Mouse (Mus musculus): ENCODE data around the gene Olfm2. TPM values are rescaled to one million over a fixed set of nuclear protein-coding genes. Genes with fewer than 3 reads are reported as not detected.

The Olfm2 gene
- total and polyA plus RNA-seq, 3 experiments, result not detected

DNA sequence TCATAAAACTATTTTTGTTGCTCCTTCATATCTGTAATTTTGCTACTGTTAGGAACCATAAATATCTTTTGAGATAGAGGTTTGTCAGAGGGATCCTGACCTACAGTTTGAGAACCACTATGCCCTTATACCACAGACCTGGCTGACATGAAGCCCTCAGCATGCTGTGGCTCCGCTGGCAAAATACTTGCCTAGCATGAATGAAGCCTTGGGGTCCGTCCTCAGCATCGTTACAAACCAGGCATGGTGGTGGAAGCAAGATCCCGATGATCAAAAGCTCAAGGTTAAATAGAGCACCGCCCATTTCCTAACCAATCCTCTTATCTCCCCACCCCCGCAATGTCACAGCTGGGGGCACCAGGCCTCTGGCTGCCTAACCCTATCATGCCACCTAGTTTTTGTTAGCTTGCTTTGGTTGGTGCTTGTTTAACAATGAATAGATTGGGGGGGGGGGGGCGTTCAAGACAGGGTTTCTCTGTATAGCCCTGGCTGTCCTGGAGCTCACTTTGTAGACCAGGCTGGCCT lies 79.6 kb downstream of the Olfm2 start:
- Histone ChIP-seq H3K9me3 (replicated peaks) (no peaks in the 10 kb centered on the region), H3K27me3 (ENCODE audit: insufficient read depth, low read length) (peaks cover 4% of the 10 kb centered on the region), H3K36me3 (replicated peaks) (peaks cover 47% of the 10 kb centered on the region), H3K4me1 (ENCODE audit: insufficient read depth, low read depth, low read length) (peaks cover 29% of the 10 kb centered on the region), H3K4me3 (ENCODE audit: low read depth, low read length) (no peak overlapping the region)
- TF ChIP-seq TAL1 (conservative IDR thresholded peaks at IDR 0.05; ENCODE audit: low read depth, low read length), result no peak
- no peak for TF ChIP-seq GATA1 (IDR thresholded peaks at IDR 0.05; ENCODE audit: borderline replicate concordance, low read length)
- no peak for TF ChIP-seq CTCF (IDR thresholded peaks at IDR 0.05; ENCODE audit: low read depth, low read length)
- TF ChIP-seq GATA2 (IDR thresholded peaks at IDR 0.05; ENCODE audit: borderline replicate concordance, low read depth, low read length), result no peak
- no peak for TF ChIP-seq POLR2AphosphoS5 (IDR thresholded peaks at IDR 0.05; ENCODE audit: insufficient replicate concordance, low read depth, low read length)
- DNase-seq (ENCODE audit: low spot score) (no peak), ATAC-seq (ENCODE audit: extremely low read depth, insufficient number of reproducible peaks, low FRiP score, poor library complexity, severe bottlenecking) (0 out of 2 replicates have a peak, but pooled peaks have one; percentile 4)

DNA sequence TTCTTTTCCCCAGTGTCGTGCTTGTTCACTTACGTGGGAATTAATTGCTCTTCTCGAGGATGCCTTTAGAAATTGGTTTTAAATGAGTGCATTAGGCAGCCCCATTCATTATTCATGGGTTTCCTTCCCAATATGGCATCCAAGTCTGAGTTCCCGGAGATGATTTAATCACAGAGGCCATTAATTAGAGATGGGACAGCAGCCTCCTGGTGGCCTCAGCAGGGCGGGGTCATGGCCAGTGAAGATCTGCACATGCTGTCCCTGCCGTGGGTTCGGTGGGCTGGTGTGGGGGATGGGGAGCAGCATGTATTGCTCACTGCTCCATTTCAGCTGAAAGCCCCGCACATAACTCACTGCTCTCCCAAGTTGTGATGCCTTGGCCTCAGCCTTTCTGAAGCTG lies 80.2 kb downstream of the Olfm2 start:
- H3K36me3 ChIP-seq (replicated peaks), result peaks cover 53% of the 10 kb centered on the region
- TF ChIP-seq TAL1 (conservative IDR thresholded peaks at IDR 0.05; ENCODE audit: low read depth, low read length), result no peak
- no peaks in the 10 kb centered on the region for H3K9me3 ChIP-seq (replicated peaks)
- H3K27me3 ChIP-seq (ENCODE audit: insufficient read depth, low read length), result peaks cover 3% of the 10 kb centered on the region
- DNase-seq (ENCODE audit: low spot score), result no peak
- no peak overlapping the region for H3K4me3 ChIP-seq (ENCODE audit: low read depth, low read length)
- peaks cover 34% of the 10 kb centered on the region for H3K4me1 ChIP-seq (ENCODE audit: insufficient read depth, low read depth, low read length)
- no peak for ATAC-seq (ENCODE audit: extremely low read depth, insufficient number of reproducible peaks, low FRiP score, poor library complexity, severe bottlenecking)

DNA sequence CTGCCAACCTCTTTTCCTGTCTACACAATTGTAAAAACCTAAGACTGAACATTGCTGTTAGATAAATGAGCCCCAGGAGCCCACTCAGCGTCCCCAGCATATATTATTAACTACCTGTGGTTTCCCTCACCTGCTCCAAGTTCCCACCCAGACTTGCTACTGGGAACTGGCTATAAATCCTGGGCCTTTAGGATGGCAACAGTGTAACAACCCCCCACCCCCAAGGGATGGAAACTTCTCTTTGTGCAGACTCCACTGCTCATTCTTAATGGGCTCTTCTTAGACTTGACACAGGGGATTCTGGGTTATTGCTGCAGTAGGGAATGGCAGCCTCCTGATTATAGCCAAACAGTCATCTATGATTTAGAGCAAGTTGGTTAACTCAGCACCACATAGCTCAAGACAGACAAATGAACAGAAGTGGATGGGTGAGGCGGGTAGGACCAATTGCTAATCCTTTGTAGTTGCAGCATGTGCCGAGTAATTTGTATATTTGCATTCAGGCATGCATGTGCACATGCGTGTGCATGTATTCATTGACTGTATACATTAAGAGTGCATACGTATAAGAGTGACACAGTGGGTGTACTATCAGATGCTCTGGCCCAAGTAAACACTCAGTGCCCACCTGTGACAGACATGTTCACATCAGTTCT lies 81.0 kb downstream of the Olfm2 start:
- TF ChIP-seq POLR2AphosphoS5 (IDR thresholded peaks at IDR 0.05; ENCODE audit: insufficient replicate concordance, low read depth, low read length), result no peak
- TF ChIP-seq GATA2 (IDR thresholded peaks at IDR 0.05; ENCODE audit: borderline replicate concordance, low read depth, low read length), result no peak
- TF ChIP-seq TAL1 (conservative IDR thresholded peaks at IDR 0.05; ENCODE audit: low read depth, low read length), result no peak
- TF ChIP-seq CTCF (IDR thresholded peaks at IDR 0.05; ENCODE audit: low read depth, low read length), result no peak
- TF ChIP-seq GATA1 (IDR thresholded peaks at IDR 0.05; ENCODE audit: borderline replicate concordance, low read length), result no peak

DNA sequence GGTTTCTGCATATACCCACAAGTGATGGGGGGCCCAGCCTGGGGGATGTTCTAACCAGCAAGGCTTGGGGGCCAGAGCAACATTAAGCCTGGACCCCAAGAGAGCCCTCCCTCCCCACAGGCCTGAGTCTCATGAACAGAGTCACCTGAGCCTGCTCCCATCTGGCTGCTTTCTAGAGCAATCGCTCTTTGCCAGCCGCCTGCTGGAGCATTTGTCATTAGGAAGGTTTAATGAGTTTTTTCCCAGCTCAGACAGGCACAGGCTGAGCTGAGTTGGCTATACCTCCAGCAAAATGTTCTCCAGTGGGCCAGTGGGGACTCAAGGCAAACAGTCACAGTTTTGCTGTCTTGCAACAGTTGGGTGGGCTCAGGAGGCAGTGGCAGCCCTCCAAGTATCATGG lies 81.8 kb downstream of the Olfm2 start:
- no peak for DNase-seq (ENCODE audit: low spot score)
- Histone ChIP-seq H3K36me3 (replicated peaks) (peaks cover 69% of the 10 kb centered on the region), H3K27me3 (ENCODE audit: insufficient read depth, low read length) (no peaks in the 10 kb centered on the region), H3K4me1 (ENCODE audit: insufficient read depth, low read depth, low read length) (peaks cover 36% of the 10 kb centered on the region), H3K9me3 (replicated peaks) (no peaks in the 10 kb centered on the region), H3K4me3 (ENCODE audit: low read depth, low read length) (no peak overlapping the region)
- no peak for ATAC-seq (ENCODE audit: extremely low read depth, insufficient number of reproducible peaks, low FRiP score, poor library complexity, severe bottlenecking)
- no peak for TF ChIP-seq CTCF (IDR thresholded peaks at IDR 0.05; ENCODE audit: low read depth, low read length)
- TF ChIP-seq POLR2AphosphoS5 (IDR thresholded peaks at IDR 0.05; ENCODE audit: insufficient replicate concordance, low read depth, low read length), result no peak
- TF ChIP-seq GATA2 (IDR thresholded peaks at IDR 0.05; ENCODE audit: borderline replicate concordance, low read depth, low read length), result no peak

More for the DNA sequence above, 81.0 kb downstream of the Olfm2 start:
- peaks cover 61% of the 10 kb centered on the region for H3K36me3 ChIP-seq (replicated peaks)
- no peak for DNase-seq (ENCODE audit: low spot score)
- no peak overlapping the region for H3K4me3 ChIP-seq (ENCODE audit: low read depth, low read length)
- no peaks in the 10 kb centered on the region for H3K9me3 ChIP-seq (replicated peaks)
- ATAC-seq (ENCODE audit: extremely low read depth, insufficient number of reproducible peaks, low FRiP score, poor library complexity, severe bottlenecking), result no peak
- H3K4me1 ChIP-seq (ENCODE audit: insufficient read depth, low read depth, low read length), result peaks cover 36% of the 10 kb centered on the region
- H3K27me3 ChIP-seq (ENCODE audit: insufficient read depth, low read length), result peaks cover 3% of the 10 kb centered on the region

DNA sequence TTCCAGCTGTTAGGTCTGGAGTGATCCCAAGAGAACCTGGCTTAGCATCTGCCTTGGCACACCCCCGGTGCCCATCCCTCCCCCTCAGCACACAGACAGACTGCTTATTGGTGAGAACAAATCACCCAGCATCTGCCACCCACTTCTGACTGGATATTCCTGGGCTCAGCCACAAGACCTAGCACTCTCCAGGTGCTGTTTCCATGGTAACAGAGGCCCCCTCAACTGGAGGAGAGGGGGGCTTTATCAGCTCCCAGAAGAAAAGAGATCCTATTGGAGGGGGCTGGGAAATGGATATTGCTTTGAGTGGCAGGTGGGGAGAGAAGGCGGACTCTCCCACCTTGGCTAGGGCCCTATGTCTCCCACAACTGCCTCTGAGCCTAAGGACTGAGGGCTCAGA lies 82.2 kb downstream of the Olfm2 start:
- peaks cover 73% of the 10 kb centered on the region for H3K36me3 ChIP-seq (replicated peaks)
- no peak overlapping the region for H3K4me3 ChIP-seq (ENCODE audit: low read depth, low read length)
- no peak for TF ChIP-seq TAL1 (conservative IDR thresholded peaks at IDR 0.05; ENCODE audit: low read depth, low read length)
- no peaks in the 10 kb centered on the region for H3K9me3 ChIP-seq (replicated peaks)
- DNase-seq (ENCODE audit: low spot score) (no peak), ATAC-seq (ENCODE audit: extremely low read depth, insufficient number of reproducible peaks, low FRiP score, poor library complexity, severe bottlenecking) (no peak)
- peaks cover 39% of the 10 kb centered on the region for H3K4me1 ChIP-seq (ENCODE audit: insufficient read depth, low read depth, low read length)
- no peaks in the 10 kb centered on the region for H3K27me3 ChIP-seq (ENCODE audit: insufficient read depth, low read length)

DNA sequence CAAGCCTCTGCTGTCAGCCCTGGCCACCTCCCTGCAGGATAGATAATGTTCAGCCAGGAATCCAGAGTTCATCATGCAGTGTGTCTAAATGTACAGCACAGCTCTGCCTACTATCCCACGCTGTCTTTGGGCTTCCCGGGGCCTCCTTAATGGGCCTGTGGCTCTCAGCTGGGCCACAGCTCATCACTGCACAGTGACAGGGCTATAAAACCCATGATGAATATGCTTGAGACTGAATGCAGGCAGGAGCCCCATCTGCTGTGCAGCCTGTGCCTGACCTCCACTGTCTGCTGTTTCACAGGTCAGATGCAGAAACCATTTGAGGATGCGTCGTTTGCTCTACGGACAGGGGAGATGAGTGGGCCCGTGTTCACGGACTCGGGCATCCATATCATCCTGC lies 83.3 kb downstream of the Olfm2 start:
- ATAC-seq (ENCODE audit: extremely low read depth, insufficient number of reproducible peaks, low FRiP score, poor library complexity, severe bottlenecking), result no peak
- Histone ChIP-seq H3K4me3 (ENCODE audit: low read depth, low read length) (no peak overlapping the region), H3K4me1 (ENCODE audit: insufficient read depth, low read depth, low read length) (peaks cover 43% of the 10 kb centered on the region), H3K27me3 (ENCODE audit: insufficient read depth, low read length) (no peaks in the 10 kb centered on the region), H3K9me3 (replicated peaks) (no peaks in the 10 kb centered on the region), H3K36me3 (replicated peaks) (peaks cover 84% of the 10 kb centered on the region)
- DNase-seq (ENCODE audit: low spot score), result no peak
- TF ChIP-seq GATA1 (IDR thresholded peaks at IDR 0.05; ENCODE audit: borderline replicate concordance, low read length), result no peak

DNA sequence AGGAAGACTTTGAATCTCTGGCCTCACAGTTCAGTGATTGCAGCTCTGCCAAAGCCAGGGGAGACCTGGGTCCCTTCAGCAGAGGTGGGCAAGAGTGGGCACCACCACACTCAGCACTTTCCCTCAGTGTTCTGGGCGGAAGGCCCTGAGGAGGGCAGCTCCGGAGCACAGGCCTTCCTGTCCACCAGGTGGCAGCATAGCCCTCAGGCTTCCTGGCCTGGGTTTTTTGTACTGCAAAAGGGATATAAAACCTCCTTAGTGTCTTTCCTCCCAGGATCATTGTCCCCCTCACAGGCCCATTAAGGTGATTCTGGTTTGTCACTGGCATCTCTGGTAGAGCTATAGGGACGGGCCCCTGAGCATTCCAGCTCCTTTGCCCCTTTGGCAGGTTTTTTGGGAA lies 83.8 kb downstream of the Olfm2 start:
- Histone ChIP-seq H3K9me3 (replicated peaks) (no peaks in the 10 kb centered on the region), H3K36me3 (replicated peaks) (peaks cover 89% of the 10 kb centered on the region), H3K4me3 (ENCODE audit: low read depth, low read length) (no peak overlapping the region), H3K27me3 (ENCODE audit: insufficient read depth, low read length) (no peaks in the 10 kb centered on the region), H3K4me1 (ENCODE audit: insufficient read depth, low read depth, low read length) (peaks cover 47% of the 10 kb centered on the region)
- peak; percentile 55 for ATAC-seq (ENCODE audit: extremely low read depth, insufficient number of reproducible peaks, low FRiP score, poor library complexity, severe bottlenecking)
- TF ChIP-seq CTCF (IDR thresholded peaks at IDR 0.05; ENCODE audit: low read depth, low read length), result peak; percentile 61; the same call in 1 of the 2 replicates
- no peak for TF ChIP-seq GATA2 (IDR thresholded peaks at IDR 0.05; ENCODE audit: borderline replicate concordance, low read depth, low read length)
- DNase-seq (ENCODE audit: low spot score), result no peak

All from G1E (cell line).